Mouse (Mus musculus): ENCODE measurements around the gene Rab3ip.

DNA sequence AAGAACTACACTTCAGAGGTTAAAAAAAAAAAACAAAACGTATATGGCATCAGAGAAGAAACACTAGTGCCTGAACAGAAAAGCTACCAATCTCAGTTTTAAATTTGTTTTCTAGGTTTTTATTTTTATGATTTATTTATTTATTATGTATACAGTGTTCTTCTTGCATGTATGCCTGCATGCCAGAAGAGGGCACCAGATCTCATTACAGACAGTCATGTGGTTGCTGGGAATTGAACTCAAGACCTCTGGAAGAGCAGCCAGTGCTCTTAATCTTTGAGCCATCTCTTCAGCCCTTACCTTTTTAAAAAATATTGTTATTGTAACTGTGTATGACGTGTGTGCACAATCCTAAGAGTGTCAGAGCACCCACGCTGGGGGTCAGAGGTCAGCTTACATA lies 6.4 kb downstream of the Rab3ip start:
- no peak for TF ChIP-seq TCF12 (IDR thresholded peaks at IDR 0.05; ENCODE audit: insufficient read depth, poor library complexity, severe bottlenecking)
- no peak for TF ChIP-seq POLR2A (IDR thresholded peaks at IDR 0.05; ENCODE audit: insufficient read length, low read depth)
- TF ChIP-seq POLR2AphosphoS2 (IDR thresholded peaks at IDR 0.05; ENCODE audit: insufficient read length, low read depth) = no peak
- no peak for TF ChIP-seq MAX (IDR thresholded peaks at IDR 0.05; ENCODE audit: low read depth)
- no peak for TF ChIP-seq USF1 (IDR thresholded peaks at IDR 0.05; ENCODE audit: low read depth)
- TF ChIP-seq E2F4 (IDR thresholded peaks at IDR 0.05; ENCODE audit: insufficient read depth) = no peak
- no peak for TF ChIP-seq CEBPB (IDR thresholded peaks at IDR 0.05; ENCODE audit: insufficient read depth, poor library complexity, severe bottlenecking)
